Mouse (Mus musculus): ENCODE data around the gene Cbx5.

DNA sequence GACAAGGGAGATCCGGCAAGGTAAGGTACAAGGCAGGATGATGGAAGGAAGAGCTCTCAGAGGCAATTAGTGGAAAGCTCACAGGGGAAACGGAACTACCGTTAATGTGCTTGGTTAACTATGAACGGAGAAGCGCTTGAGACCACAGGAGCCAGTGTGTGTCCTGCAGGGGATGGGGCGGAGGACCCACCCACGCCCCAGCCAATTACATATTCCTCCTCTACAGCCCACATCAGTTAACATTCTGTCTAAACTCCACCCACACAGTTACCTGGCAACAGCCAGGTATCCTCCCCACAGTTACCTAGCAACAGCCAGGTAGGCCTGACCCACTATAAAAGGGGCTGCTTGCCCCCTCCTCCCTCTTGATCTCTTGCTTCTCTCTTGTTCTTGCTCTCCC lies 82.7 kb downstream of the Cbx5 start:
- TF ChIP-seq CTCF (IDR thresholded peaks at IDR 0.05) (no peak), EP300 (IDR thresholded peaks at IDR 0.05; ENCODE audit: insufficient read depth, low read depth, low read length) (no peak), POLR2A (IDR thresholded peaks at IDR 0.05; ENCODE audit: insufficient read depth, low read depth, low read length) (no peak)
